Mouse (Mus musculus) ES-Bruce4 (cell line): ENCODE results near the gene Theg. TPM values are rescaled to one million over a fixed set of nuclear protein-coding genes. Genes with fewer than 3 reads are reported as not detected.

Source experiments
- H3K27ac ChIP-seq: 2 replicates; pipeline ENCODE4 v1.5.1; 2012; ENCODE audit warnings: low read length, inconsistent platforms; ENCODE audit not compliant: insufficient read depth
- H3K27me3 ChIP-seq: 2 replicates; pipeline ENCODE4 v1.6.1; 2012; ENCODE audit warnings: mild to moderate bottlenecking, low read length, inconsistent platforms; ENCODE audit not compliant: control insufficient read depth, poor library complexity, insufficient read depth, severe bottlenecking
- H3K36me3 ChIP-seq: 2 replicates; pipeline ENCODE4 v1.6.1; 2012; ENCODE audit warnings: inconsistent platforms, mild to moderate bottlenecking, low read length, moderate library complexity; ENCODE audit not compliant: control insufficient read depth, poor library complexity, insufficient read depth, severe bottlenecking
- H3K4me1 ChIP-seq: one replicate; pipeline ENCODE4 v1.8.1; 2011; ENCODE audit warnings: low read length; ENCODE audit not compliant: control insufficient read depth, insufficient read depth
- H3K4me3 ChIP-seq: 2 replicates; pipeline ENCODE4 v1.5.1; 2011; ENCODE audit warnings: low read depth, mild to moderate bottlenecking, low read length
- H3K9ac ChIP-seq: 2 replicates; pipeline ENCODE4 v1.6.1; 2012; ENCODE audit warnings: low read depth, mild to moderate bottlenecking, inconsistent platforms; ENCODE audit not compliant: poor library complexity, severe bottlenecking
- H3K9me3 ChIP-seq: replicated peaks from 2 replicates; pipeline ENCODE4 v1.6.1; 2012; ENCODE audit warnings: mild to moderate bottlenecking, low read length, inconsistent platforms; ENCODE audit not compliant: control insufficient read depth, poor library complexity, insufficient read depth, severe bottlenecking
- CTCF ChIP-seq: IDR thresholded peaks from one replicate; pipeline ENCODE4 v1.8.1; 2011; ENCODE audit warnings: low read depth, low read length
- EP300 ChIP-seq: IDR thresholded peaks from 2 replicates; pipeline ENCODE4 v1.6.1; 2011; ENCODE audit warnings: low read depth, low read length; ENCODE audit not compliant: insufficient read depth
- POLR2A ChIP-seq: IDR thresholded peaks from one replicate; pipeline ENCODE4 v1.8.1; 2011; ENCODE audit warnings: low read length; ENCODE audit not compliant: insufficient read depth
- polyA plus RNA-seq: library from polyadenylated mRNA; stranded (reverse); fragments of >200 nt; gene quantifications from 2 replicates; pipeline ENCODE4 v1.2.4, GENCODE M21; 2011; ENCODE audit warnings: low read depth; ENCODE audit not compliant: missing spikeins, insufficient read depth, insufficient read length

The Theg gene
- polyA plus RNA-seq, 1 experiment, result not detected

GRCm38 (mm10) chr10:79530241-79530640, 56.9 kb downstream of the Theg start:
- no peak overlapping the region for H3K4me3 ChIP-seq

DNA sequence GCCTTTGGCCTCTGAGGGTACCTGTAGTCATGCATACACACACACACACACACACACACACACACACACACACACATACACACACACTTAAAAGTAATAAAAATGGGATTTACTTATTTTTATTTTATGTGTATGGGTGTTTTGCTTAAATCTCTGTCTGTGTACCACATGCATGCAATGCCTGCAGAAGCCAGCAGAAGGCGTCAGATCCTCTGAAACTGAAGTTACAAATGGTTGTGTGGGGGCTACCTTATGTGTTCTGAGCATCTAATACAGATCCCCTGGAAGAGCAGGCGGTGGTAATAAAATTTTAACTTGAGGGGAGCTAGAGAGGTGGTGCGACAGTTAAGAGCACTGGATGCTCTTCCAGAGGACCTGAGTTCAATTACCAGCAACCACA, 59.0 kb downstream of the Theg start:
- TF ChIP-seq CTCF (no peak), EP300 (no peak), POLR2A (no peak)
- no peaks in the 10 kb centered on the region for H3K36me3 ChIP-seq
- H3K9me3 ChIP-seq, result no peaks in the 10 kb centered on the region
- no peaks in the 10 kb centered on the region for H3K27me3 ChIP-seq
- H3K9ac ChIP-seq, result no peak overlapping the region
- no peak overlapping the region for H3K27ac ChIP-seq
- H3K4me3 ChIP-seq, result no peak overlapping the region
- no peaks in the 10 kb centered on the region for H3K4me1 ChIP-seq

More at GRCm38 (mm10) chr10:79530241-79530640, 56.9 kb downstream of the Theg start:
- Histone ChIP-seq H3K4me1 (no peaks in the 10 kb centered on the region), H3K27ac (no peak overlapping the region), H3K27me3 (no peaks in the 10 kb centered on the region), H3K9me3 (no peaks in the 10 kb centered on the region), H3K36me3 (no peaks in the 10 kb centered on the region), H3K9ac (no peak overlapping the region)
- TF ChIP-seq EP300, result no peak
- TF ChIP-seq CTCF, result no peak
- no peak for TF ChIP-seq POLR2A

GRCm38 (mm10) chr10:79527453-79527845, 59.7 kb downstream of the Theg start:
- Histone ChIP-seq H3K4me3 (no peak overlapping the region), H3K9ac (no peak overlapping the region), H3K9me3 (no peaks in the 10 kb centered on the region), H3K36me3 (no peaks in the 10 kb centered on the region), H3K4me1 (no peaks in the 10 kb centered on the region), H3K27ac (no peak overlapping the region), H3K27me3 (no peaks in the 10 kb centered on the region)
- TF ChIP-seq POLR2A (no peak), EP300 (no peak), CTCF (no peak)

- Histone ChIP-seq H3K9me3 (no peaks in the 10 kb centered on the region), H3K4me1 (no peaks in the 10 kb centered on the region), H3K9ac (no peak overlapping the region), H3K36me3 (no peaks in the 10 kb centered on the region), H3K27ac (no peak overlapping the region), H3K4me3 (no peak overlapping the region), H3K27me3 (no peaks in the 10 kb centered on the region)
- TF ChIP-seq POLR2A, result no peak
- TF ChIP-seq EP300, result no peak
- no peak for TF ChIP-seq CTCF
These were observed 60.3 kb downstream of the Theg start for GRCm38 (mm10) chr10:79526661-79527452.

Other genes starting within 250 kb of the Theg start
- gene Vmn2r82, start 230.8 kb downstream of the Theg start, polyA plus RNA-seq, result not detected in 2 replicates
- gene Vmn2r83, start 118.6 kb downstream of the Theg start, polyA plus RNA-seq, result not detected in 2 replicates
- 16.6 and 16.7 TPM in 2 replicates for gene Plpp2, start 53.5 kb downstream of the Theg start, polyA plus RNA-seq
- 40.1 and 55.7 TPM in 2 replicates for gene Mier2, start 32.1 kb downstream of the Theg start, polyA plus RNA-seq
- gene C2cd4c, start 26.7 kb upstream of the Theg start, polyA plus RNA-seq, result 0.58 and 0.88 TPM in 2 replicates
- 4.6 and 4.7 TPM in 2 replicates for gene Shc2, start 50.6 kb upstream of the Theg start, polyA plus RNA-seq
- gene Odf3l2, start 58.4 kb upstream of the Theg start, polyA plus RNA-seq, result not detected in 2 replicates
- gene Madcam1, start 77.2 kb upstream of the Theg start, polyA plus RNA-seq, result 1.9 and 2.6 TPM in 2 replicates
- 11.3 and 14.5 TPM in 2 replicates for gene Tpgs1, start 82.0 kb upstream of the Theg start, polyA plus RNA-seq
- 299 and 319 TPM in 2 replicates for gene Cdc34, start 94.9 kb upstream of the Theg start, polyA plus RNA-seq
- 2.8 and 3.6 TPM in 2 replicates for gene Gzmm, start 101.7 kb upstream of the Theg start, polyA plus RNA-seq
- gene Bsg, start 117.2 kb upstream of the Theg start, polyA plus RNA-seq, result 445 and 449 TPM in 2 replicates
- 7.3 and 8.4 TPM in 2 replicates for gene Hcn2, start 129.3 kb upstream of the Theg start, polyA plus RNA-seq
- 21.9 and 23.0 TPM in 2 replicates for gene Polrmt, start 159.2 kb upstream of the Theg start, polyA plus RNA-seq
- gene Fgf22, start 167.7 kb upstream of the Theg start, polyA plus RNA-seq, result 1.0 and 1.2 TPM in 2 replicates
- 49.6 and 61.5 TPM in 2 replicates for gene Rnf126, start 179.6 kb upstream of the Theg start, polyA plus RNA-seq
- 7.7 TPM in 2 replicates for gene Fstl3, start 189.9 kb upstream of the Theg start, polyA plus RNA-seq
- not detected in 2 replicates for gene Prss57, start 203.6 kb upstream of the Theg start, polyA plus RNA-seq
- gene Palm, start 206.2 kb upstream of the Theg start, polyA plus RNA-seq, result 53.3 and 53.7 TPM in 2 replicates
- 4.0 and 6.4 TPM in 2 replicates for gene Misp, start 233.7 kb upstream of the Theg start, polyA plus RNA-seq